21 mouse cellular contexts compared by ENCODE assay signal in the genomic region with DNA sequence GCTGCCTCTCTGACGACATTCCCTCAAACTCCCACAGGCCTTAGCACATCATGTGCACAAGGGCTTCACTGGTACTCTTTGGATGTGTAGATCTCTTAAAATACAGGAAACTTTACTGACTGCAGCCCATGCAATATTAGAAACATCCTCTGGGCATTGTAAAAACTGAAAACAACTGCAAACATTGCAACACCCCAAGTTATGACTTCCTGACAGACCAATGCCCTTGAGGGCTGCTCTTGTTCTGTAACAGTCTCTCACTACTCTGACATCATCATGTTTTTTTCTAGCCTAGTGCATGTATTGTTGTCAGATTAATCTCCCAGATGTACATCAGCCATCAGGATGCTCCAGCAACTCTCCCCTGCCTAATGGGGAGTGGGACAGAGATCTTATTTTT.
DNase-seq lines count a peak whose midpoint lies in the region; ATAC-seq and TF ChIP-seq lines count a peak whose summit lies in the region.
"Had no signal": no experiment of that assay in that cellular context is flagged by ENCODE, and none has a peak within 500 bp of the region (broad histone marks: within the 10 kb centered on the region; RNA-seq: fewer than 3 reads in every experiment).

No protein-coding gene starts in this region.

- H3K4me1 ChIP-seq in hindbrain, embryonic 14.5 days (replicated peaks; ENCODE audit: control insufficient read depth, insufficient read depth, low read length), result peaks cover 48% of the 10 kb centered on the region
- peaks cover 15% of the 10 kb centered on the region for H3K4me1 ChIP-seq in hindbrain, embryonic 16.5 days (ENCODE audit: control insufficient read depth, insufficient read depth, low read depth, low read length)
- no peaks in the 10 kb centered on the region; the same call in 1 of the 2 replicates for H3K4me1 ChIP-seq in midbrain, embryonic 12.5 days
- peaks cover 5% of the 10 kb centered on the region for H3K4me1 ChIP-seq in midbrain, postnatal 0 days (ENCODE audit: insufficient read depth, low read length)
- H3K4me1 ChIP-seq in midbrain, embryonic 13.5 days (replicated peaks), result peaks cover 42% of the 10 kb centered on the region
- peaks cover 46% of the 10 kb centered on the region for H3K4me1 ChIP-seq in neural tube, embryonic 15.5 days
- no peaks in the 10 kb centered on the region for H3K4me1 ChIP-seq in intestine, postnatal 0 days (replicated peaks; ENCODE audit: control insufficient read depth, insufficient read depth, low read length)
- H3K4me1 ChIP-seq: intestine, embryonic 15.5 days; kidney, embryonic 15.5 days; liver, embryonic 13.5 days had no signal

- no peak for TF ChIP-seq CTCF in midbrain, postnatal 0 days (IDR thresholded peaks at IDR 0.05)
- TF ChIP-seq CTCF in intestine, postnatal 0 days (IDR thresholded peaks at IDR 0.05; ENCODE audit: low read depth), result no peak

- H3K9ac ChIP-seq in hindbrain, embryonic 14.5 days, result no peak overlapping the region
- H3K9ac ChIP-seq in hindbrain, embryonic 16.5 days (ENCODE audit: low read depth, low read length), result no peak overlapping the region
- H3K9ac ChIP-seq in midbrain, embryonic 12.5 days (replicated peaks), result no peak overlapping the region
- H3K9ac ChIP-seq in midbrain, postnatal 0 days (replicated peaks; ENCODE audit: low read length, poor library complexity, severe bottlenecking), result no peak overlapping the region
- H3K9ac ChIP-seq in midbrain, embryonic 13.5 days (replicated peaks), result no peak overlapping the region
- H3K9ac ChIP-seq in neural tube, embryonic 15.5 days (replicated peaks), result no peak overlapping the region
- no peak overlapping the region for H3K9ac ChIP-seq in intestine, postnatal 0 days (ENCODE audit: low read depth, low read length)
- H3K9ac ChIP-seq: intestine, embryonic 15.5 days; kidney, embryonic 15.5 days; liver, embryonic 13.5 days had no signal

- no peaks in the 10 kb centered on the region for H3K36me3 ChIP-seq in hindbrain, embryonic 14.5 days (replicated peaks; ENCODE audit: control insufficient read depth, insufficient read depth)
- no peaks in the 10 kb centered on the region for H3K36me3 ChIP-seq in hindbrain, embryonic 16.5 days (ENCODE audit: control insufficient read depth, insufficient read depth, low read length)
- H3K36me3 ChIP-seq in midbrain, embryonic 12.5 days, result no peaks in the 10 kb centered on the region
- no peaks in the 10 kb centered on the region for H3K36me3 ChIP-seq in midbrain, postnatal 0 days (ENCODE audit: insufficient read depth, low read length)
- no peaks in the 10 kb centered on the region for H3K36me3 ChIP-seq in midbrain, embryonic 13.5 days
- H3K36me3 ChIP-seq in neural tube, embryonic 15.5 days, result no peaks in the 10 kb centered on the region
- no peaks in the 10 kb centered on the region for H3K36me3 ChIP-seq in intestine, postnatal 0 days (ENCODE audit: control insufficient read depth, insufficient read depth)
- H3K36me3 ChIP-seq: intestine, embryonic 15.5 days; kidney, embryonic 15.5 days; liver, embryonic 13.5 days had no signal

- H3K4me2 ChIP-seq in hindbrain, embryonic 14.5 days (replicated peaks), result no peak overlapping the region
- no peak overlapping the region for H3K4me2 ChIP-seq in hindbrain, embryonic 16.5 days (ENCODE audit: low read length)
- no peak overlapping the region for H3K4me2 ChIP-seq in midbrain, embryonic 12.5 days (replicated peaks)
- H3K4me2 ChIP-seq in midbrain, postnatal 0 days (ENCODE audit: low read depth, low read length, poor library complexity, severe bottlenecking), result no peak overlapping the region
- no peak overlapping the region for H3K4me2 ChIP-seq in midbrain, embryonic 13.5 days (replicated peaks)
- no peak overlapping the region for H3K4me2 ChIP-seq in neural tube, embryonic 15.5 days
- H3K4me2 ChIP-seq in intestine, postnatal 0 days (replicated peaks; ENCODE audit: low read depth), result no peak overlapping the region
- H3K4me2 ChIP-seq: intestine, embryonic 15.5 days; kidney, embryonic 15.5 days; liver, embryonic 13.5 days had no signal

- WGBS in hindbrain, embryonic 14.5 days, result 19% methylated on average over 1 of the region's 1 CpGs
- WGBS in hindbrain, embryonic 16.5 days, result 24% methylated on average over 1 of the region's 1 CpGs
- WGBS in midbrain, embryonic 12.5 days, result 51% methylated on average over 1 of the region's 1 CpGs
- whole genome bisulfite sequencing in midbrain, postnatal 0 days, result 24% methylated on average over 1 of the region's 1 CpGs
- WGBS in midbrain, embryonic 13.5 days, result 38% methylated on average over 1 of the region's 1 CpGs
- WGBS in neural tube, embryonic 15.5 days, result 18% methylated on average over 1 of the region's 1 CpGs
- 63% methylated on average over 1 of the region's 1 CpGs for WGBS in intestine, postnatal 0 days

- H3K4me3 ChIP-seq in hindbrain, embryonic 14.5 days (replicated peaks; ENCODE audit: low read length), result no peak overlapping the region
- no peak overlapping the region for H3K4me3 ChIP-seq in hindbrain, embryonic 16.5 days (ENCODE audit: low read length)
- no peak overlapping the region for H3K4me3 ChIP-seq in midbrain, embryonic 12.5 days
- no peak overlapping the region for H3K4me3 ChIP-seq in midbrain, postnatal 0 days (ENCODE audit: low read depth, low read length)
- no peak overlapping the region for H3K4me3 ChIP-seq in midbrain, embryonic 13.5 days (replicated peaks)
- H3K4me3 ChIP-seq in neural tube, embryonic 15.5 days (replicated peaks), result no peak overlapping the region
- no peak overlapping the region for H3K4me3 ChIP-seq in intestine, postnatal 0 days (ENCODE audit: low read depth, low read length)
- H3K4me3 ChIP-seq: heart, adult 2 months; intestine, embryonic 15.5 days; kidney, embryonic 15.5 days; liver, embryonic 13.5 days had no signal

- H3K9me3 ChIP-seq in hindbrain, embryonic 14.5 days (ENCODE audit: control insufficient read depth, low read length), result no peaks in the 10 kb centered on the region
- no peaks in the 10 kb centered on the region for H3K9me3 ChIP-seq in hindbrain, embryonic 16.5 days (ENCODE audit: control insufficient read depth, low read length)
- no peaks in the 10 kb centered on the region for H3K9me3 ChIP-seq in midbrain, embryonic 12.5 days
- no peaks in the 10 kb centered on the region for H3K9me3 ChIP-seq in midbrain, postnatal 0 days (ENCODE audit: low read length)
- H3K9me3 ChIP-seq in midbrain, embryonic 13.5 days, result no peaks in the 10 kb centered on the region
- no peaks in the 10 kb centered on the region for H3K9me3 ChIP-seq in neural tube, embryonic 15.5 days (replicated peaks)
- H3K9me3 ChIP-seq in intestine, postnatal 0 days (ENCODE audit: control insufficient read depth), result no peaks in the 10 kb centered on the region
- H3K9me3 ChIP-seq: intestine, embryonic 15.5 days; kidney, embryonic 15.5 days; liver, embryonic 13.5 days had no signal

- no peak for DNase-seq in hindbrain, embryonic 14.5 days (ENCODE audit: low spot score)
- no peak for DNase-seq in midbrain, postnatal 0 days (ENCODE audit: low spot score)
- no peak for DNase-seq in natural killer cell, adult 2 months (ENCODE audit: low spot score in 2 of 2)
- DNase-seq: adrenal gland, adult 8-10 months; cerebellum, adult 8-10 months; gastrocnemius, postnatal 25 days; heart, adult 2 months; heart, postnatal 36 days; kidney, postnatal 4 days; layer of hippocampus, adult 9-11 months; liver, embryonic 13.5 days; right cerebral cortex, postnatal 4 days; thymus, postnatal 25 days had no signal

- peak overlapping the region; percentile 70 for H3K27ac ChIP-seq in hindbrain, embryonic 14.5 days
- H3K27ac ChIP-seq in hindbrain, embryonic 16.5 days (ENCODE audit: low read depth, low read length), result no peak overlapping the region; the same call in 1 of the 2 replicates
- H3K27ac ChIP-seq in midbrain, embryonic 12.5 days (replicated peaks), result 0 out of 2 replicates have a peak overlapping the region, but pooled peaks have one; percentile 35
- H3K27ac ChIP-seq in midbrain, postnatal 0 days (ENCODE audit: low read depth, low read length), result no peak overlapping the region
- peak overlapping the region; percentile 60 for H3K27ac ChIP-seq in midbrain, embryonic 13.5 days
- H3K27ac ChIP-seq in neural tube, embryonic 15.5 days (replicated peaks), result peak overlapping the region; percentile 38
- no peak overlapping the region for H3K27ac ChIP-seq in intestine, postnatal 0 days (ENCODE audit: low read depth, low read length)
- H3K27ac ChIP-seq: heart, adult 2 months; intestine, embryonic 15.5 days; kidney, embryonic 15.5 days; liver, embryonic 13.5 days had no signal

- ATAC-seq in hindbrain, embryonic 14.5 days (ENCODE audit: low FRiP score), result no peak
- no peak for ATAC-seq in hindbrain, embryonic 16.5 days
- ATAC-seq in midbrain, embryonic 12.5 days (ENCODE audit: low FRiP score, low read depth), result no peak
- ATAC-seq in midbrain, postnatal 0 days (ENCODE audit: low FRiP score), result no peak
- ATAC-seq in midbrain, embryonic 13.5 days, result no peak
- ATAC-seq in neural tube, embryonic 15.5 days (ENCODE audit: low FRiP score), result no peak
- ATAC-seq in intestine, postnatal 0 days, result no peak
- ATAC-seq: forebrain, embryonic 14.5 days; intestine, embryonic 15.5 days had no signal

- H3K27me3 ChIP-seq in hindbrain, embryonic 14.5 days (ENCODE audit: control insufficient read depth, insufficient read depth, low read length), result no peaks in the 10 kb centered on the region
- no peaks in the 10 kb centered on the region for H3K27me3 ChIP-seq in hindbrain, embryonic 16.5 days (replicated peaks; ENCODE audit: control insufficient read depth, insufficient read depth, low read length)
- H3K27me3 ChIP-seq in midbrain, embryonic 12.5 days, result no peaks in the 10 kb centered on the region
- H3K27me3 ChIP-seq in midbrain, postnatal 0 days (ENCODE audit: insufficient read depth, low read length), result no peaks in the 10 kb centered on the region
- no peaks in the 10 kb centered on the region for H3K27me3 ChIP-seq in midbrain, embryonic 13.5 days
- H3K27me3 ChIP-seq in neural tube, embryonic 15.5 days (replicated peaks), result no peaks in the 10 kb centered on the region
- no peaks in the 10 kb centered on the region for H3K27me3 ChIP-seq in intestine, postnatal 0 days (replicated peaks; ENCODE audit: control insufficient read depth, insufficient read depth, low read length)
- H3K27me3 ChIP-seq: intestine, embryonic 15.5 days; kidney, embryonic 15.5 days; liver, embryonic 13.5 days had no signal

Comparison
In these comparisons a context has a peak if more than half of its experiments do, and no peak if none do; other contexts are left out.
1. H3K27ac ChIP-seq: peak in hindbrain, embryonic 14.5 days (single experiment), midbrain, embryonic 12.5 days (single experiment), midbrain, embryonic 13.5 days (single experiment) and neural tube, embryonic 15.5 days (single experiment); none in hindbrain, embryonic 16.5 days (single experiment), midbrain, postnatal 0 days (single experiment) and intestine, postnatal 0 days (single experiment).